Mouse (Mus musculus): ENCODE results near the gene Bod1. TPM values are rescaled to one million over a fixed set of nuclear protein-coding genes. Genes with fewer than 3 reads are reported as not detected.
A peak's percentile ranks its signal among the peaks of the same experiment; 100 is the strongest.

Bod1 gene
- total RNA-seq (2021): 100 to 1,000 TPM; 131 to 146 TPM
- long read RNA-seq, experiment 1, transcript Bod1-202 (3 exons, 799 nt): minor isoform, 6 of 262 reads
- long read RNA-seq, experiment 1, transcript Bod1-201 (4 exons, 1,394 nt): major isoform, 207 of 262 reads
- long read RNA-seq, experiment 1, partial matches to known transcripts: 0 of 262 reads
- long read RNA-seq, experiment 1, other reads (novel, unspliced or antisense): 49 of 262 reads
- long read RNA-seq, experiment 2, transcript Bod1-201 (4 exons, 1,394 nt): major isoform, 314 of 426 reads
- long read RNA-seq, experiment 2, partial matches to known transcripts: 1 of 426 reads
- long read RNA-seq, experiment 2, other reads (novel, unspliced or antisense): 111 of 426 reads

- DNase-seq: peak; percentile 82 to 86
- intact Hi-C loops (cut with DNase I): loop anchor here (10.0 kb wide), 1 partner anchor 493 kb away; no protein-coding TSS in a partner anchor
These were observed at the start of gene Bod1 for GRCm38 (mm10) chr11:31671354-31672169. Gene Bod1 (minus strand): TSS chr11:31671885.

- intact Hi-C loops (cut with DNase I): no loop called here
- no peak for DNase-seq
These were observed 47.4 kb upstream of the Bod1 start for GRCm38 (mm10) chr11:31719090-31719489.

- intact Hi-C loops (cut with DNase I): no loop called here
- DNase-seq: no peak
These were observed 46.4 kb upstream of the Bod1 start for GRCm38 (mm10) chr11:31717926-31718735.

GRCm38 (mm10) chr11:31713641-31714121, 42.0 kb upstream of the Bod1 start:
- intact Hi-C loops (cut with DNase I): loop anchor here (5.0 kb wide), 1 partner anchor 119 kb away; no protein-coding TSS in a partner anchor
- DNase-seq: peak; percentile 61 to 66

- DNase-seq: no peak
- intact Hi-C loops (cut with DNase I): loop anchor here (5.0 kb wide), 1 partner anchor 119 kb away; no protein-coding TSS in a partner anchor
These were observed 41.4 kb upstream of the Bod1 start for GRCm38 (mm10) chr11:31713116-31713515.

- no peak for DNase-seq
- intact Hi-C loops (cut with DNase I): no loop called here
These were observed 36.1 kb upstream of the Bod1 start for GRCm38 (mm10) chr11:31707771-31708170.

GRCm38 (mm10) chr11:31703173-31703572, 31.5 kb upstream of the Bod1 start:
- intact Hi-C loops (cut with DNase I): no loop called here
- DNase-seq: no peak

GRCm38 (mm10) chr11:31701901-31702300, 30.2 kb upstream of the Bod1 start:
- intact Hi-C loops (cut with DNase I): no loop called here
- DNase-seq: no peak

- DNase-seq: no peak
- intact Hi-C loops (cut with DNase I): no loop called here
These were observed 27.8 kb upstream of the Bod1 start for GRCm38 (mm10) chr11:31699502-31699901.

GRCm38 (mm10) chr11:31694801-31695200, 23.1 kb upstream of the Bod1 start:
- intact Hi-C loops (cut with DNase I): no loop called here
- DNase-seq: no peak

GRCm38 (mm10) chr11:31694109-31694508, 22.4 kb upstream of the Bod1 start:
- intact Hi-C loops (cut with DNase I): no loop called here
- no peak for DNase-seq

GRCm38 (mm10) chr11:31693322-31693721, 21.6 kb upstream of the Bod1 start:
- intact Hi-C loops (cut with DNase I): no loop called here
- no peak for DNase-seq

GRCm38 (mm10) chr11:31688956-31689355, 17.3 kb upstream of the Bod1 start:
- intact Hi-C loops (cut with DNase I): loop anchor here (5.0 kb wide), 1 partner anchor 78 kb away; no protein-coding TSS in a partner anchor

GRCm38 (mm10) chr11:31684913-31685567, 13.4 kb upstream of the Bod1 start:
- intact Hi-C loops (cut with DNase I): loop anchor here (5.0 kb wide), 1 partner anchor 82 kb away; no protein-coding TSS in a partner anchor

More at GRCm38 (mm10) chr11:31688956-31689355, 17.3 kb upstream of the Bod1 start:
- no peak for DNase-seq

GRCm38 (mm10) chr11:31684126-31684525, 12.4 kb upstream of the Bod1 start:
- DNase-seq: no peak
- intact Hi-C loops (cut with DNase I): no loop called here

More at GRCm38 (mm10) chr11:31684913-31685567, 13.4 kb upstream of the Bod1 start:
- DNase-seq: no peak

- intact Hi-C loops (cut with DNase I): loop anchor here (5.0 to 10.0 kb wide), 2 partner anchors 192 to 485 kb away; partner anchors contain the start of gene Cpeb4
- no peak for DNase-seq
These were observed 8.2 kb upstream of the Bod1 start for GRCm38 (mm10) chr11:31679840-31680381.

GRCm38 (mm10) chr11:31677309-31677708, 5.6 kb upstream of the Bod1 start:
- intact Hi-C loops (cut with DNase I): loop anchor here (5.0 to 10.0 kb wide), 2 partner anchors 195 to 487 kb away; partner anchors contain the start of gene Cpeb4

GRCm38 (mm10) chr11:31676661-31677252, 5.1 kb upstream of the Bod1 start:
- intact Hi-C loops (cut with DNase I): loop anchor here (5.0 to 10.0 kb wide), 2 partner anchors 196 to 488 kb away; partner anchors contain the start of gene Cpeb4
- DNase-seq: no peak

More at GRCm38 (mm10) chr11:31677309-31677708, 5.6 kb upstream of the Bod1 start:
- DNase-seq: no peak
